Mouse (Mus musculus) 416B (cell line): ENCODE data around the gene Pnisr.

Source experiments
- DNase-seq: peaks from one replicate; pipeline ENCODE4 v3.0.0; 2011; ENCODE audit warnings: low read depth

Pnisr gene

DNA sequence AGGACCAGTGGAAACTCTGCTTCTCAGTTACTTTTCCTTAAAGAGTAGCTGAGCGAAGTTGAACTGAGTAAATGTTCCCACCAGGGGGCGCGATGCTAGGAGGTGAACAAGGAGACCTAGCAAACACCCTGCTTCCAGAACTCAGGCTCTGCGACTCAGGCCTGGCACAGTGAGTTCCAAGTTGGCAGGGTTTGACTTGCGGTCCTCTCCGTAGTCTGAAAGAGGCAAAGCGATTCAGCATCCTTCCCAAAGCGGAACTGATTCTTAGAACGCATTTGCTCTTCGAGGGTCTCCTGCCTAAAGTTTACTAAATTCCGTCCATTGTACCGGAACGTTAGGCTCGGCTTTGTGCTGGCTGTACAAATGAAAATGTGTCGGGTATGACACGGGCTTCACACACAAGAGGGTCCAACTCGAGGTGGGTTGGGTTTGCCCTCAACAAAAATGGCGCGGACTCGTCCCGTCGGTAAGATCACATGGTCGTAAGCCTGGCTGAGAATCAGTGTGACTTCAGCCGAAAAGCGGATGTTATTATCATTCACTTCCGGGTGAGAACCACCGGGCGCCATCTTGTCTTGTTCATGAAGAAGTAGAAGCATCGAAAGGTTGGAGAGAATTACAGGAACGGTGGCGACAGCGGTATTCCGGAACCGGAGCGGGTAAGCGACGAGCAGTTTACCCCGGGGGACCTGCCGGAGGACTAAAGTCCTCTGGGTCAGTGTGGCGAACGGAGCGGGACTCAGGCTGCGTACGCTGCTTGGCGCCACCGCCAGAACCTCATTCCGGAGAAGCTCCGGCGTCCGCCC lies at the start of gene Pnisr:
Pnisr (plus strand) TSS at position 103 of the 806 bp plus-strand sequence.
- DNase-seq = peak; percentile 99

DNA sequence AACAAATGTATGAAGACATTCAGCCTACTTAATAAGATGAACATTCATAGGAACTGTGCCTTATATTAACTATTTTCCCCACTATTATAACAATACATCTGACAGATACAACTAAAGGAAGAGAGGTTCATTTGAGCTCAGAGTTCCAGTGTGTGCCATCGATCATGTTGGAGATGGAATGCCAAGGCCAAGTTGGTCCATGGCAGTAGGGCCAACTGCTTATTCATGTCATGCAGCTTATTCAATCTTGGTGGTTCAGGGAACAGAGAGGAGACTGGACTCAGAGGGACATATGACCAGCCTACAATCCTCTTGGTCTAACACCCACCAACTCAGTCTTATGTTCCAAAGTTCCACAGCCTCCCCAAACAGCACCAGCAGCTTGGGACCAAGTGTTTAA lies 46.4 kb upstream of the Pnisr start:
- DNase-seq = no peak

DNA sequence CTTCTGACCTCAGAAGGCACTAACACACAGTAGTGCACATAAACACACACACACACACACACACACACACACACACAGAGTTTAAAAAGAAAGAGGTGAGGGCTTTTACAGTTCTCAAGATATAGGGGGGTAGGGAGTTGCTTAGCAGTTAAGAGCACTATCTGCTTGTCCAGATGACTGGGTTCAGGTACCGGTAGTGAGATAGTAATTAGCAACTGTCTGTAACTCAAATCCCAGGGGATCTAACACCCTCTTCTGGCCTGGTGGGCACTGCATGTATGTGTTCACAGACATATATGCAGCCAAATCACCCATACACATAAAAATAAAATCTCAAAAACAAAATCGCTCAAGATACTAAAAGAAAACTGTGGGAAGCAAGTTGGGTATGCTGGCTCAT lies 45.8 kb upstream of the Pnisr start:
- no peak for DNase-seq

DNA sequence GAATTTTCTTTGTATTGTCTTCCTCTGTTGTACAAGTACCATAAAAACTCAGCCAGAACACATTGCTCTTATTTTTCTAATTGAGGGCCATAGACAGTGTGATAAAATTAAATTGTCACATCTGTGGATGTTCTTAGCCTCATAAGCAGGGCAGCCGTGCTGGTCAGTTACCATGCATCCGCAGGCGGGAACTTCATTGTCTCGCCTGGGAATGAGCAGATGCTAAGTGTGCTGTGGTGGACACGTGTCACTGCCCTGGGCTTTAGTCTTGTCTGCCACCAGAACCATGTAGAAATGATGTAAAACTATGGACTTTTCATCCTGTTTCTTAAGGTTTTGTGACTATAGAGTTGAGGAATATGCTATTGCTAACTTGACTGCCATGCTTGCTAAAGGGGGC lies 40.2 kb upstream of the Pnisr start:
- DNase-seq = no peak

DNA sequence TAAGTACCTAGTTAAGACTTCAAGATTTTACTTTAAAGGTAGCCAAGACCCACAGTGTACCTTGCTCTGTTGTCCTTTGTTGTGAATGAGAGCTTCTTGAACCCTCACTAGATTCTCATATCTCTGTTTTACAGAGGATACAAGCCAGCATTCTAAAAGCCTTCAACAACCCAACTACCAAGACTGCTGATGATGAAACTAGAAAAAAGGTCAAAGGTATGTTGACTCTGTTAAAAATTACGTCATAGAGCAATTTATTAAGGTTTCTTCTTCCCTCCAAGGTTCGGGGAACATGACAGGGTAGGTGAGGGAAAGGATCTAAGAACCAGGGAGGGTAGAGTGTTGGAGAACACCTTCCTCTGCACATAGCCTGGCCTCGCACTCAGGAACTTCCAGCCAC lies 36.8 kb upstream of the Pnisr start:
- DNase-seq = no peak

DNA sequence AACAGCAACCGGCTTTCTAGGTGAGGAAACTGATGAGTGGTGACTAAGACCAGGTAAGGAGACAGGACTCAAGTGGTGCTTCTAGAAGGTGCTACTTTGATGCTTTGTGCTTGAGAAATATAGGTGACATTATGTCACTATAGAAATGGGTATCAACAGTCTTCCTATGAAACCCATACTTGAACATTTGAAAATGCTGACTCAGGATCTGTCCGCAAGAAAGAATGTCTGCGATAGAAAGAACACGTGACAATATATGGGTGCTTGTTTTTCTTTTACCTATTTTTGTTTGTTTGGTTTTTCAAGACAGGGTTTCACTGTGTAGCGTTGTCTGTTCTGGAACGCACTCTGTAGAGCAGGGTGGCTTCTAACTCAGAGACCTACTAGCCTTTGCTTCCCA lies 34.7 kb upstream of the Pnisr start:
- no peak for DNase-seq

DNA sequence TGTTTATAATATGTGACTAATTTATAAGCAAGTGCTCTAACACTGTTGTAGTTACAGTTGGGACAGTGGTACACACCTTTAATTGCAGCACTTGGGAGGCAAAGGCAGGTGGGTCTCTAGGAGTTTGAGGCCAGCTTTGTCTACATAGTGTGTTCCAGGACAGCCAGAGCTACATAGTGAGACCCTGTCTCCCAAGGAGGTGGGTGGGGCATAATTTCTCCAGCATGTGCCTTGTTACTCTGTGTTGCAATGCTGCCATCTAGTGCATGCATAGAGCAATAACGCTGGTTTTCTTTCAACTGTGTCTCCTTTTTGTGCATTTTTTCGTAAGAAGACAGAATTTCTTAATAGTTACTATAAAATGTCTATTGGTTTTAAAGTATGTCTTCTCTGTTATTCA lies 33.4 kb upstream of the Pnisr start:
- DNase-seq = peak; percentile 77

DNA sequence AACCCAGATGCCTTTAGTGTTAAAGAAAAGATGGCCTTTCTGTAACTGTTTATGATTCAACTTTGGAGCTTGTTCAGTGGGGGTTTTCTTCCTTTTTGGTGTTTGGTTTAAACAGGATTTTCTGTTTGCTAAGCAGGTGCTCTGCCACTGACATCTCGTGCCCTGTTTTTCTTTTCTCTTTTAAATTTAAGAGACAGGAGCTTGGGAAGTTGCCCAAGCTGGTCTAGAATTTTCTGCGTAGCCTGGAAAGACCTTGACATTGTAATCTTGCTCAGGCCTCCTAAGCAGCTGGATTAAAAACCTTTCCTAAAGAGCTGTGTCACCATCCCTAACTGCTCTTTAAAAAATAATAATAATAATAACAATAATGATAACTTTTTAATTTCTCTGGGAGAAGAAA lies 20.8 kb upstream of the Pnisr start:
- DNase-seq = no peak

DNA sequence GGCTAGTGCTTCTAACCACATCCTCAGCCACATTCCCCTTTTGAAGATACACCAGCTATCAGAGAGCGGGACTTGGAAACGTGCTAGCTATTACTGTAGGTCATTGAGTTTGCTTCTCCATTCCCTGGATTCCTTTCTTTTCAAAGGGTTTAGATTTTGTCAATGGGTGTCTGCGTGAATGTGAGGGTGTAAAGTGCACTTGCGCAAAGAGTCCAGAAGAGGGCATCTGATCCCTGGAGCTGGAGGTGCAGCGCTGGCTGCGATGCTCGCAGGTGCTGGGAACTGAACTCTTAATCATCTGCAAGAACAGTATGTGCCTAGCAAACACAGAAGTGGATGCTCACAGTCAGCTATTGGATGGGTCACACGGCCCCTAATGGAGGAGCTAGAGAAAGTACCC lies 14.5 kb upstream of the Pnisr start:
- DNase-seq = no peak

DNA sequence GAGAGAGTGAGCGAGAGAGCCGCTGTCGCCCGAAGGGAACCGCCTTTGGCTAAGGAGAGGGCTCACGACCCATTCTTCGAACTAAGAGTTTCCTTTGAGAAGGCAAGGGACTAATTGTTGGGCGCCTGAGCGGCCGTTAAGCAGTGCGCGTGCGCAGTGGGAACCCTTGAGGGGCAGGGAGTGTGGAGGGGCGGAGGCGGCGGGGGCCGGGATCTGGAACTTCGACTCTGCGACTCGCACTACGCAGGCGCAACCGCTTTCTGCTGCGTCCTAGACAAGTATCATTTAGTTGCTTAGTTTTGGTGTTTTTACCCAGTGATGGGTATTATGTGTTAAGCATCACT lies 876 bp downstream of the Pnisr start:
- DNase-seq = peak; percentile 91

DNA sequence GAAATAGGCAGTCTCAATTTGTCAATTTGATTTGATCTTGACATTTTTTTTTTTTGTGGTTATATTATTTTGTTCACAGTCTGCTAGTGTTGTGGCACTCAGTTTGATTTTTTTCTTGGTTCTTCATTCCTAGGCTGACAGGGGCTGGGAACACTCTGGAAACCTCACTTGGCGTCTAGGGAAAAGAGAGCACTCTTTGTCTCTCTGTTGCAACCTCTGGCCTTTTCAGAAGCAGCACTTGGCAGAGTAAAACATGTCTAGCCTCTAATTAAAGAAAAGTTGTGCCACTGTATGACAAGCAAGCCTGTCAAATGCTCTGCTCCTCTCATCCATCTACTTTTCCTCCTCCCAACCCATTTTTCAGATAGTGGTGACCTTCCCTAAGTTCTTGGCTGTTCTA lies 10.1 kb downstream of the Pnisr start:
- no peak for DNase-seq

DNA sequence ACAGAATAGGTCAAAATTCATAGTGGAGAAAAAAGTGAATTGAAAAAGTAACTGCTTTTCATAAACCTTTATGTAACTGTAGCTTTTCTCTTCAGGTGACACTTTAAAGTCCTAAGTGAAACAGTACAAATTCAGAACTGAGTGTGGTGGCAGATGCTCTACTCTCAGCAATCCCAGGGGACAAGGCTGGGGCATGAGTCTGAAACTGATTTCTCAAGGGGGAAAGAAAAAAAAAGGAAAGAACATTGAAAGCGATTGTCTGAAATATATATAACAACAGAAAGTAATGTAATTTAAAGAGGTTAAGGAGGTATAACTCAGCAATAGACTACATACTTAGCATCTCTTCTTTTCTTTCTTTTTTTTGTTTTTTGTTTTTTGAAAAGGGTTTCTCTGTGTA lies 17.8 kb downstream of the Pnisr start:
- DNase-seq = no peak

DNA sequence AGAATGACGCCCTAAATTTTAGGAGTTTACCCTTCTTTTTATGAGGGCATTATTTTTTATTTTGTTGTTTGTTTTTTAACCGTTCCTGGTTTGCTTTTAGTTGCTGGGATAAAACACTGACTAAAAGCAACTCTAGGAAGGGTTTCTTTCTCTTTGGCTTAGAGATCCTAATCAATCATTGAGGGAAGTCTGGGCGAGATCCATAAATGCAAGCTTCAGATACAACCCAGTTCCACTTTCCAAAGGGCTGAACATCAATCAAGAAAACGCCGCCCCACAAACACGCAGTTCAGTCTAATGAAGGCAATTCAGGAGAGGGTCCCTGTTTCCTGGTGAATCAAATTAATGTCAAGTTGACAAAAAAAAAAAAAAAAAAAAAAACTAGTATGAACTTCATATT lies 31.4 kb downstream of the Pnisr start:
- no peak for DNase-seq

DNA sequence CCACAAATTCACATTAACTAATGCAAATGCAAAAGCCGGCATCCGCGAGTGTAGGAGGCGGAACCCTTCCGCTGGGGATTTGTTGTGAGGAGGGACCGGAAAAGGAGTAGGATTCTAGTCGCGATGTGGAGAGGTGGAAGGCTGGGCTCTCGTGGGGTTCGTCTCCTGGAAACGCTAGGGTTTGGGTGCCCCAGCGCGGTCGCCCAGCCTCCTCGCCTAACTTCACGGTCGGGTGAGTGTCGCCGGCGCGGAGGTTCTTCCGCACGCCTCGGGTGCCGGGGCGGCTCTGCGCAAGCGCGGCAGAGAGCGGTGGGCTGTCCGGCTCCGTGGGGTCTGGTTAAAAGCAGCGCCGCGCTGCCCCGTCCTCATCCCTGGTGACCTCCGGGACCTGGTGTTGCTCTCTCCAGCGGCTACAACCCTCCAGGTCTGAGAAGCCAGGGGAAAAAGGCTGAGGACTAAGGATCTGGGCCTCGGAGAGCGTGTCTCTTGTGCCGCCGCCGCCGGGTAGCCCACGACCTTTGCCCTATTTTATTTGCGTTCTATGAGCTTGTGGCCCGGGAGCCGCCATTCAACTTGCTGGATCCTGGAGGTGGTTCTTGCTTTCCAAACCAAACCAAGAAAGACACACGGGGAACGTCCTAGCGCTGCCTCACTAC lies 32.3 kb downstream of the Pnisr start, which contains the start of gene Coq3:
Coq3 (plus strand) TSS at position 109 of the 656 bp plus-strand sequence.
- peak; percentile 70 for DNase-seq

DNA sequence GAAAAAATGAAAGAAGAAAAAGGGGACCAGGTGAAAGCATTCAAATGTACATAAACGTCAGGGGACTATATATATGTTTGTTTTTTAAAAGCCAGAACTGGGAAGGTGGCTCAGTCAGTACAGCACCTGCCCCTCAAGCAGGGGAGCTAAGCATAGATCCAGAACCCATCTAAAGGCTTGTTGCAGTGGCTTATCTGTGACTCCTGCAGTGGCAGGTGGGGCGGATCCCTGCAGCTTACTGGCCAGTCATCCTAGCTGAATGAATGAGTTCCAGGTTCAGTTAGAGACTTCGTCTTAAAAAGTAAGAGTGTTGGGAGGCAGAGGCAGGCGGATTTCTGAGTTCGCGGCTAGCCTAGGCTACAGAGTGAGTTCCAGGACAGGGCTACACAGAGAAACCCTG lies 35.4 kb downstream of the Pnisr start:
- no peak for DNase-seq

DNA sequence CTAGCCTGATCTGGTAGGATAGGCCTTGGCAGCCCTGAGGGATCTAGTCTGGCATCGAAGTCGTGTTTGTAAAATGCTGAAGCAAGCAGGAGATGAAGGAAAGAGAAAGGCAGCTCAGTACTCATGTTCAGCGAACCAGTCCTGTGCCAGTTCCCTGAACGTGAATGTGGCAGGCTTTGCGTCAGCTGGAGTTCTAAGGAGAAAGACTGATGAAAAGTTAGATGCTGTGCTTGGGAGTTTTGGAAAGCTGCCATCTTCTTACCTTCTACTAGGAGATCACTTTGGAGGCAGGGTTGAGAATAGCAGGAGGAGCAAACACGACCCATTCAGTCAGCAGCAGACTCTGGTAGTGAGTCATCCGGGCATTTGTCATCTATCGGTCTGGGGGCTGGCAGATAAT lies 38.4 kb downstream of the Pnisr start:
- DNase-seq = no peak
